Mouse (Mus musculus) thymus, postnatal 0 days (tissue): ENCODE data around the gene Gtf2b. TPM values are rescaled to one million over a fixed set of nuclear protein-coding genes. Genes with fewer than 3 reads are reported as not detected.

Experiments
- DNase-seq: peaks from one replicate; pipeline ENCODE4 v3.0.0-alpha.2; 2015; ENCODE audit warnings: low spot score
- polyA plus RNA-seq: library from polyadenylated mRNA; unstranded; fragments of >200 nt; fragmentation: Nextera tagmentation; extraction: Ambion mirVana; gene quantifications from 2 replicates; pipeline ENCODE4 v1.2.1, GENCODE M21; 2015

Gene Gtf2b
- 124 and 125 TPM in 2 replicates for polyA plus RNA-seq

- DNase-seq: peak; percentile 97
Measured at GRCm38 (mm10) chr3:142764995-142765777, at the start of gene Gtf2b. Gene Gtf2b (plus strand): TSS chr3:142765045.

DNA sequence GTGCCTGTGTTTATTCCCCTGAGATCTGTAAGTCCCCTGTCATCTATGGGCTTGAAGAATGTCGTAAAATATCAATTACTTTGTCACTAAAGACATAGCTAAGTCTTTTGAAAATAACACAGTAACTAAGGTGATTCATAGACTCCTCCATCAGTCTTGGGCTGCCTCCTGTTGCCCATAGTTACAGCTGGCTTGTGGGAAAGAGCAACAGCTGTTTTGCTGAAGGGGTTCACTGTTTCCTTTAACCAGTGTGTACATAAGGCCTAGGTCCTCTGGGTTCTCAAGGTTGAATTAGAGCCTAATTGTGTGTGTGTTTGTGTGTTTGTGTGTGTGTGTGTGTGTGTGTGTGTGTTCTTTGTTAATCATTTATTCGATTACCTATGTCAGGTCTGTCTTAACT, 39.4 kb upstream of the Gtf2b start:
- DNase-seq: no peak

DNA sequence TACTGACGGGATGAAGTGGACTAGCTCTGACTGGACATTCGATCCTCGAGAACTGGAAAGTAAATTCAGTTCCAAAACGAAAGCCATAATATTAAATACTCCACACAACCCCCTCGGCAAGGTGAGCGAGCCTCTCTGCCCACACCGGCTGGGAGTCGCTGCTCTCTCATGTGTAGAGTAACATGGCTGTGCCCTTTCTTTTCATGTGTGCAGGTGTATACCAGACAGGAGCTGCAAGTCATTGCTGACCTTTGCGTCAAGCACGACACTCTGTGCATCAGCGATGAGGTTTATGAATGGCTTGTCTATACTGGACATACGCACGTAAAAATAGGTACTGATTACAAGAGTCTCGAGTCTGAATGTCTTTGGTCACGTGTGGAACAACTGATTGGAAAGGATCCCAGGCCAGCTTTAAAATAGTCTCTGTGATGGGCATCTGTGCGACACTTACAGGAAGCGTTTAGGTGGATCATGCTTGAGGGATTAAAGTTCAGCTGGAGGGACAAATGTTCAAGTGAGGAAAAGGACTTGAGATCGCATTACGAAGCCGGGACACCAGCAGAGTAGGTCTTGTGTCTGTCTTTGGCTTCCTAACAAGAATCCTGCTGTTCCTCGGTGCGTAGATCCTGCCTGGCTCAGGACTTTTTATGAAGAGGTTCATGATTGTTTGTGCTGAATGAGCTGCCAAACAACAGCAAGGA, 38.7 kb upstream of the Gtf2b start:
- no peak for DNase-seq

DNA sequence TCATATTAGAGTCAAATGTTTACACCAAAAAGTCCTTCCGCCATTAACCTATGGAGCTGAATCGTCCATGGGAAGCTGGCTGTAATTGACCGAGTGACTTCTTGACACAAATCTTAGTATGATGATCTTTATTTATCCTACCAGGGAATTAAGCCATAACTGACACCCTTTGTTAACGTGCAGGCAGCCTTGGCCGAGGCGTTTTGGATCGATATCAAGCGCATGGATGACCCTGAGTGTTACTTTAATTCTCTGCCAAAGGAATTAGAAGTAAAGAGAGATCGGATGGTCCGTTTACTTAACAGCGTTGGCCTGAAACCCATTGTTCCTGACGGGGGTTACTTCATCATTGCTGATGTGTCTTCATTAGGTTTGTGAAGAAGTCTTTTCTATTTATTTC, 30.6 kb upstream of the Gtf2b start:
- no peak for DNase-seq

GRCm38 (mm10) chr3:142740896-142741295, 23.9 kb upstream of the Gtf2b start:
- DNase-seq: no peak

DNA sequence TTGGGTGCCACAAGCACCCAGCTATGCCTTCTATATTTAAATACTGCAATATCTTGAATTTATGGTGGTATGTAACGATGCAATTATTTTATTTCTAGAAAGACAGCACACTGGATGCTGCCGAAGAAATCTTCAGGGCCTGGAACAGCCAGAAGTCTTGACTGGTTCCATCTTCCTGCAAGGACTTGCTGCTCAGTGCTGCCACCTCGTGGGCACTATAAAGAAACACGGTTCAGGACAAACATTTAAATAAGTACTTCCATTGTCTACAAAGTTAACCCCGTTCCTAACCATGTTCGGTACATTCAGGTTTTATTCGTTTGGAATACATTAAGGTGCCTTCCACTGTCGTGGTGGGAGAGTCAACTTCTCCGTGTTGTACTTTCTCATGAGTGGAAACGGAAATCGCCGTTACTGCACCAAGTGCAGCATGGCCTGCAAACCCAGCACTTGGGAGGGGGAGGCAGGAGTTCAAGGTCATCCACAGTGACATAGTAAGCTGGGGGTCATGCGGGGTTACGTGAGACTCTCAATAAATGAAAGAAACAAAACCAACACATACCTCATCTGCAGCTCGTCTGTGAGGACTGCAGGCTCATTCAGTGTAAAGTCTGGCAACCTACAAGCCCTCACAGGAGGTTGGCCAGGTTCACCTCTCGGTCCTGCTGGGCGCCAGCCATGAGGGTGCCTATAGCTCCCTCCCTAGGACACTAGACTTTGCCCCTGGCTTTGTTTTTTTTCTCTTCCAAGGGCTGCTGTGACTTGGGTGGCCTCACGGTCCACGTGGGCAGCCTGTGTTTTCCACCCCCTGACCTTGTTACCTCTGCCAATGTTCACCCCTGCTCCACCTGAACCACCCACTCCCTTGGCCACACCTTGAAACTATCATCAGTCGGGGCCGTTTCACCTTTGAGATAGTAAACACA, 20.6 kb upstream of the Gtf2b start:
- peak; percentile 77 for DNase-seq

GRCm38 (mm10) chr3:142745076-142745475, 19.8 kb upstream of the Gtf2b start:
- DNase-seq: no peak

GRCm38 (mm10) chr3:142747673-142748072, 17.2 kb upstream of the Gtf2b start:
- DNase-seq: no peak

- DNase-seq: no peak
Measured at GRCm38 (mm10) chr3:142749131-142749530, 15.7 kb upstream of the Gtf2b start.

DNA sequence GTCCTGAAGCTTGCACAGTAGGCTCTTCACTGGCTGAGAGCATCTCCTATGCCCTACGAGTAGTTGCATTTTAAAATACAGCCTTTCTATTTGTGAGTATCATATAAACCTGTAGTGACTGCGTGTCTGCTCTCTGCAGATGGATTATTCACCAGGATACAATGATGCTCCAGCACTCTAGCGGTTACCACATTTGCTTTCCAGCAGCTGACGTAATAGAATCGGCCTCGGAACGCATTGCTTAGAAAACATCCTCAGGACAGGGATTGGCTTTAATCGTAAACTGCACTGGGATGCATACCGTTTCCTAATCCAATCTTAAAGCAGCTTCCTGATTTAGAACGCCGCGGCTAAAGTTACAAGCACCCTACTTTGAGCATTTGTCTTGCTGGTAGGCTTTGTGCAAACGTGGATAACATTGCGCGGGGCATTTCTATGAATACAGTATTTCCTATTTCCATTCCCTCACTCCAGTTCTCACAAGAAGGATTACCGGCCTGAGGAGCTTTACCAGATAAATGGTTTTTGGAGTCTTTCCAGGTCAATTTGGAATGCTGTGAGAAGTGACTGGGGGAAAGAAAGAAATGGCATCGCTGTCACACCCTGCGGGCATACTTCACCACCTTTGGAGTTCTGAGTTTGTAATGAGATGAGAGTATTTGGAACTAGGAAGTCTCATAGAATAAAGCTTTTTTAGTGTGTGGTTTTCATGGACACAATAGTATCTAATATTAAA, 9.5 kb upstream of the Gtf2b start:
- DNase-seq: no peak

GRCm38 (mm10) chr3:142757841-142758240, 7.0 kb upstream of the Gtf2b start:
- no peak for DNase-seq

DNA sequence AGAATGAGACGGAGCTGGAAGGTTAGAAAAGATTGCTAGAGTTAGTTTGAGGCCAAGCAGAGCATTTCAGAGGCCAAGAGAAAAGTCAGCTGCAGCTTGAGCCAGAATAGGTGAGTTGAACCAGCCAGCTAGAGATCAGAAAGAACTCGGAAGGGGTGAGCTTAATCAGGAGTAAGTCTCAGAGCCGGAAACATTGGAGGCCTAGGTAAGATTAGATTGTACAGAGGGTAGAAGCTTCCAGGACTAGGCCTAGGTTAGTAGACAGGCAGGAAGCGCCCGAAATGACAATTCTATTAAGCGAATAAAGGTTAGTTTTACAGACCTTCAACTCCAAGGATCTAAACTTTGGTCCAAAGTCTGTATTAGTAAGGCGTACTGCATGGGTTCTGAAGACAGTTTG, 6.3 kb upstream of the Gtf2b start:
- DNase-seq: no peak

- DNase-seq: no peak
Measured at GRCm38 (mm10) chr3:142760356-142760755, 4.5 kb upstream of the Gtf2b start.

DNA sequence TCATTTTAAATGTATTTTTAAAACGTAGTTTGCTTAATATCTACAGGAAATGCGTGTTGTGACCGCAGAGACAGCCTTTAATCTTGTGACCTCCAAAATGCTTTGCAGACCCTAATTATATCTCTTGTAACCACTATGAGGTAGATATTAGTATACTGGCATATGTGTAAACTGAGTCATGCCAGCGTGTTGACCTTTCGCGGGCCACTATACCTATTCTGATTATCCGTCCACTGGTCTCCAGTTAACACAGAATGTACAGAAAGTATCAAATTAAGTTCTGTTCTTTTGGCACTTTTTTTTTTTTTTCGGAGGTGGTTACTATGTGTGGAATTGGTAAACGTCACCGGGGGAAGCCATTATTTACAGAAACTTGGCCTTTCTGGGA, 927 bp downstream of the Gtf2b start:
- DNase-seq: no peak

DNA sequence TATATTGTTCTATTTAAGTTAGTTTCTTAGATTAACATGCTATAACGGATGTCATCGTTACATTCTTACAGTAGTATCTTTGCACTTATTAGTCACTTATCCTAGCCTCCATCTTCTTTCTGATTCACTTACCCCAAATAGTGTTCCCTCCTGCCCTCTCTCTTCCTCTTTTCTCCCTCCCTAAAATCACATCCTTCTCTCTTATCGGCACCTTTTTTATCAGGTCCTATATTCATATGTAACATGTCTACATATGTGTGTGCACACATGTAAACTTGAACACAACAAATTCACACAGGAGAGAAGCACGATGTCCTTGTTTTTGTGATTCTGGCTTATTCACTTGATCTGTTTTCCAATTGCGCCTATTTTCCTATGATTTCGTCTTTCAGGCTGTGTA, 3.7 kb downstream of the Gtf2b start:
- no peak for DNase-seq

DNA sequence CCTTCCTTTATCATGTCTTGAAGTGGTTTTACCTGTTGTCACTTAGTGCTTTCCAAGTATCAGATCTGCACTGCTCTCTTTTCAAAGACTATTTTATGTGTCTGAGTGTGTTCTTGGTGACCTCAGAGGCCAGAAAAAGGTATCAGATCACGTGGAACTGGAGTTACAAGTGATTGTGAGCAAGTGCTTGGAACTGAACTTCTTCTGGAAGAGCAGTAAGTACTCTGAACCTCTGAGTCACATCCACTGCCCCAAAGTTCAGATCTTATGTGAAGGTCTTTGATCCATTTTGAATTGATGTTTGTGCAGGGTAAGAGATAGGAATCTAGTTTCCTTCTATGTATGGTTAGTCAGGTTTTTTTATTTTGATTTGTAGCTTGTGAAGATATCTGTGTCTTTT, 5.7 kb downstream of the Gtf2b start:
- DNase-seq: no peak

DNA sequence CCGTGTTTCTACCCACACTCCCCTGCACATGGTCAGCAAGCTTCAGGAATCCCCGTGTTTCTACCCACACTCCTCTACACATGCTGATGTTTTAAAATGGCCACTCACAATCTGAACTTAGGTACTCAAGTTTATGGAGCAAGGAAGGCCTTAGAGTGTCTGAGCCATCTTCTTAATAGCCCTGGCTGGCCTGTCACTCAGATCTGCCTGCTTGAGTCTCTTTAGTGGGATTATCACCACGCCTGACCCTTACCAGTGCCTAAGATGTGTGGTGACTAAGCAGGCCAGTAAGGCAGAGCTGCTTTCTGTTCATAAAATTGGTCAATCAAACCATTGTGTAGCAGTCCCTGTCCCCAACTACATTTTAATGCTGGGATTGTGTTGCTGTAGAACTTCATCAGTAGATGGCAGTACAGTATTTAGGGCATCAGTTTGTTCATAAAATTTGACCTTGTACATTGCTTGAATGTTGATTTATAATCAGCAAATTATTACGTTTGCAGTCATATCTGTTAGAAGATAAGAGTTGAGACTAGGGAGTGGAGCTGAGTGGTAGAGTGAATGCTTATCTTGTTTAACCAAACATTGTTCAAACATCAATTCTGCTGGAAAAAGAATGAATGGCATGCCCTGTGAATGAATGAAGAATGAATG, 8.8 kb downstream of the Gtf2b start:
- no peak for DNase-seq

DNA sequence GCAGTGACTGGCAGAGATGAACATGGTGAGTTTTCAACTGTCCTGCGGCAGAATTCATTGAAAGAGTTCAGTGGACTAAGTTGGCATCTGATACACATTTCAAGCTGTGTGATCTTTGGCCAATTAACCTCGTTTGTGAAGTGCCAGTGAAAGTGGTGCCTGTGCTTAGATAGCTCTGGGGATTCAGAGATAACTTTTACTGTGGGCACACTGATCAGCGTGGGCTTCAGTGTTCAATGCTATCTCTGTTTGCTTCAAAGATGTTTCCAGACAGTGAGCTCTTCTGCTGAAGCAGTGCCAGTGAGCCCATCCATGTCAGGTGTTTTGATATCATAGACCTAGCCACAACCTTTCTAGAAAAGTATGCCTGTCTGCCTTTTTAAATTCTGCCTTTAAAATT, 12.4 kb downstream of the Gtf2b start:
- DNase-seq: no peak

DNA sequence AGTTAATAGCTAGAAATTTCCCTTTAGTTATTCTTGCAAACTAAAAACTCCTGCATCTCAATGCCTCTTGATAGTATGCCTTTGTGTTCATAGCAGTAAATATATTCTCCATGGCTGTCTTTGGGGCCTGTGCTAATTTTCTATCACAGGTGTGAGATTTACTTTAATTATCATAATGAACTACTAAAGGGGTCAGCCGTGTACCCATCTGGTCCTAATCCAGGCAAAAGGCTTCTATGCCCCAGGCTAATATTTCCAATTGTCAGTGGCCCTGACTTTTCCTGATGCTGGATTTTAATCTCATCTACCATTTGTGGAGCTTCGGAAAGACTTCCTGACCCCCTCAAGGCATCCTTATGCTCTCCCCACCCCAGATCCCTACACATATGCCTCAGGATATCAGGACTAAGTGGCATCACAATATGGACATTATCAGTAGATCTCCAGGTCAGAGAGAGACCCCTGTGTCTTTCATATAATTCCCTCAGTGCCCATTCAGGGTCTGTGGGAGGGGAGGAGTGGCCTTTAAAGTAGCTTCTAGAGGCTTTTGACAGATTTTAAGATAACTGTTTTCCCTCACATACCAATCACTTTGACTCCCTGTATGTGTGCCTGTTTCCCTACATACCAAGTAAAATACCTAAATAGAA, 21.7 kb downstream of the Gtf2b start:
- no peak for DNase-seq

DNA sequence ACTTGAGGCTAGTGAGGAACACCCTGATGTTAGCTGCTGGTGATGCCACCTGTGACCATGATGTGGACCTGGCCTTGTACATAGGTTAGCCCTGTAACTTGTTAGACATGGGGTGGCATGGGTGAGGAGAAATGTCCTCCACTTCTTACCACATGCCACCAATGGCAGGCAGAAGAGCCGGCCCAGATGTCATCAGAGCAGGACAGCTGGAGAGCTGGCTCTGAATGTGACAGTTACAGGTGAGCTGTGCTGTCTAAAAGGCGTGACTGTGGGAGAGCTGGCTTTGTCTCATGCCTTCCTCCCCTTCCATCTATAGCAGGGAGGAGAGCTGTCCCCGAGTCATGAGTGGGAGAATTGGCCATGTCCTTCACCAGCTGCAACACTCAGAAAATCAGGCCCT, 30.7 kb downstream of the Gtf2b start:
- DNase-seq: no peak
